Mouse (Mus musculus): ENCODE measurements around the gene Cdc26. TPM values are rescaled to one million over a fixed set of nuclear protein-coding genes. Genes with fewer than 3 reads are reported as not detected.

Cdc26 gene
- total RNA-seq (2021): 10 to 100 TPM; 53.5 to 59.4 TPM
- long read RNA-seq, experiment 1, transcript Cdc26-202 (3 exons, 654 nt): minor isoform, 12 of 62 reads
- long read RNA-seq, experiment 1, transcript Cdc26-201 (4 exons, 819 nt): major isoform, 46 of 62 reads
- long read RNA-seq, experiment 1, partial matches to known transcripts: 1 of 62 reads
- long read RNA-seq, experiment 1, other reads (novel, unspliced or antisense): 3 of 62 reads
- long read RNA-seq, experiment 2, transcript Cdc26-202 (3 exons, 654 nt): minor isoform, 9 of 47 reads
- long read RNA-seq, experiment 2, transcript Cdc26-201 (4 exons, 819 nt): major isoform, 35 of 47 reads
- long read RNA-seq, experiment 2, partial matches to known transcripts: 1 of 47 reads
- long read RNA-seq, experiment 2, other reads (novel, unspliced or antisense): 2 of 47 reads

DNA sequence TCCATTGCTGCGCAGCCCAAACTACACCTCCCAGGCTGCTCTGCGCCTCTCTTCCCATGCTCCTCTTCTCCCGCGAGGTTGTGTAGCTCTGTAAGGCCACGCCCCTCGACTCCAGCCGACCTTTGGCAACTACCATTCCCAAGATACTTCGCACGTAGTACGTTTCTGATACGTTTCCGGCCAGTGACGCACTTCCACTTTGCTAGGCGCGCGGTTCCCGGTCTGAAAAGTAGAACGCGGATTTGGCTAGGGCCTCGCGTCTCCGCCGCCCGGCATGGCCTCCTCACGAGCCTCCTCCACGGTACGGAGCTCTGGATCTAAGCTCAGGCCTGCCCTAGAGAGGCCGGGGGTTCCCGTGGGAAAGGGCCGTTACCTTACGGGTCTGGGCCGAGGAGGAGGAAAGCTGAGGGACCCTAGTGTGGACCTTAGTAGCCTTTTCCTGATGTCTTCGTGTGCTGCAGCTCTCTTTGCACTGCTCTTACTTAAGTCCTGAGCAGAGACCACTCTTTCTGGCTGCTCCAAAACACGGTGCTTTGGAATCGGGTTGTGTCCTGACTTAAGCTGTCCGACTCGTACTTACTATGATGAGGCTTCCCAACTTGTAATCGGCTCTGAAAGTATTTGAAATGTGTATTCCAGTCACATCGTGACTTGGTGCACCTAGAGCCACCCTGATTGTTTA lies at the start of gene Cdc26, which contains the start of gene Prpf4:
Gene Cdc26 (minus strand): TSS at position 42 of the 682 bp plus-strand sequence.
Gene Prpf4 (plus strand): TSS at position 197 of the 682 bp plus-strand sequence.
- peak; percentile 93 for DNase-seq

- DNase-seq: peak; percentile 51
Measured at GRCm38 (mm10) chr4:62454995-62455394, 46.6 kb upstream of the Cdc26 start.

GRCm38 (mm10) chr4:62440986-62441385 lies 32.5 kb upstream of the Cdc26 start:
- DNase-seq: no peak

DNA sequence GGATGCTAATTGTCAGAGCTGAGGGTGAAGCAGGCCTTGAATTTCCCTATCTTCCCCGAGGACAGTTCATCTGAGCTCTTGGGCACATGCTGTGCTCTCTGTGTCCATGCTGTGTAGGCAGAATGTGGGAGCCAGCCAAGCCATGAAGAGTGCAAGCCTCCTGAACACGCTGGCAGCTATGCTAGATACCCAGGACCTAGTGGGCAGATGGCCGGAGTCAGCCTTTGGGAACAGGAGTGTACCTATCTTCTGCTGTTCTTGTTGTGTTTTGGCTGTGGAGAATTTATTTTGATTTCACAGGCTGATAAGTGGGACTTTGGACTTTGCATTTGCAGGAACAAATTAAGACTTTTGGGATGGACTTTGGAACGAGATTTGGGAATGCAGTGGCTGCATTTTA lies 32.1 kb upstream of the Cdc26 start:
- no peak for DNase-seq

GRCm38 (mm10) chr4:62439793-62440192 lies 31.4 kb upstream of the Cdc26 start:
- no peak for DNase-seq

GRCm38 (mm10) chr4:62437871-62438270 lies 29.4 kb upstream of the Cdc26 start:
- DNase-seq: no peak

DNA sequence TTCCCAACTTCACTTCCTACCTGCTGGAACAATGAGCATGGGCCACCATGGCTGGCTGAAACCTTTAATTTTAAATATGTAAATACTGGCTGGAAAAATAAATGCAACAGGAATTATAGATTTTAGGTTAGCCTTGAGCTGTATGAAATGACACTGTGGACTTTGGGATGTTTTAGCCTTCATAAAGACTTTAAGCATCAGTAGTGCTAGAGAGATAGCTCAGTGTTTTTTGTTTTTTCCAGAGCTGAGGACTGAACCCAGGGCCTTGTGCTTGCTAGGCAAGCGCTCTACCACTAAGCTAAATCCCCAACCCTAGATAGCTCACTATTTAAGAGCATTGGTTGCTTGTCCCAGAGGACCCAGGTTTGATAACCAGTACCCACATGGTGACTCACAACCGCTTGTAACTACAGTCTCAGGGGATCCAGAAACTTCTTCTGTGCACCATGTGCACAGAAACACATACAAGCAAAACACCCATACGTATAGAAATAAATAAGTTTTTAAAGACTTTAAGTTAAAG lies 28.9 kb upstream of the Cdc26 start:
- DNase-seq: no peak

- no peak for DNase-seq
Measured at GRCm38 (mm10) chr4:62435081-62435480, 26.6 kb upstream of the Cdc26 start, which contains the start of gene Rnf183. Gene Rnf183 (minus strand): TSS chr4:62435252.

- no peak for DNase-seq
Measured at GRCm38 (mm10) chr4:62433939-62434870, 25.8 kb upstream of the Cdc26 start.

GRCm38 (mm10) chr4:62431522-62431921 lies 23.1 kb upstream of the Cdc26 start:
- no peak for DNase-seq

DNA sequence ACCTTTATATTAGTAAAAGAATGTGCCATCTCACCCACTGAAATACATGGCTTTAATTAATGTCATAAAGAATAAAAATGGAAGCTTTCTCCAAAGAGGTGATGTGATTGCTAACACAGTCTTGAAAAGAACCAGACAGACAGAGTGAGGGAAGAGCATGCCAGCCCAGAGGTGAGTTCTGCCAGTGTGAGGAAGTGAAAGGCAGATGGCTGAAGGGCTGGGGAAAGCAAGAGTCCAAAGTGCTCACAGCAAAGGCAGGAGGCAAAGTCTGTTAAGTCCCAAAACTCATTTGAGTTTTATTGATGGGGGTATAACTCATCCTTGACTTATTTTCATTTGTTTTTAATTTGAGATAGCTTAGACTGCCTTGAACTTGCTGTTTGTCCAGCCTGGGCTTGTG lies 22.2 kb upstream of the Cdc26 start:
- DNase-seq: no peak

GRCm38 (mm10) chr4:62429616-62430015 lies 21.2 kb upstream of the Cdc26 start:
- no peak for DNase-seq

DNA sequence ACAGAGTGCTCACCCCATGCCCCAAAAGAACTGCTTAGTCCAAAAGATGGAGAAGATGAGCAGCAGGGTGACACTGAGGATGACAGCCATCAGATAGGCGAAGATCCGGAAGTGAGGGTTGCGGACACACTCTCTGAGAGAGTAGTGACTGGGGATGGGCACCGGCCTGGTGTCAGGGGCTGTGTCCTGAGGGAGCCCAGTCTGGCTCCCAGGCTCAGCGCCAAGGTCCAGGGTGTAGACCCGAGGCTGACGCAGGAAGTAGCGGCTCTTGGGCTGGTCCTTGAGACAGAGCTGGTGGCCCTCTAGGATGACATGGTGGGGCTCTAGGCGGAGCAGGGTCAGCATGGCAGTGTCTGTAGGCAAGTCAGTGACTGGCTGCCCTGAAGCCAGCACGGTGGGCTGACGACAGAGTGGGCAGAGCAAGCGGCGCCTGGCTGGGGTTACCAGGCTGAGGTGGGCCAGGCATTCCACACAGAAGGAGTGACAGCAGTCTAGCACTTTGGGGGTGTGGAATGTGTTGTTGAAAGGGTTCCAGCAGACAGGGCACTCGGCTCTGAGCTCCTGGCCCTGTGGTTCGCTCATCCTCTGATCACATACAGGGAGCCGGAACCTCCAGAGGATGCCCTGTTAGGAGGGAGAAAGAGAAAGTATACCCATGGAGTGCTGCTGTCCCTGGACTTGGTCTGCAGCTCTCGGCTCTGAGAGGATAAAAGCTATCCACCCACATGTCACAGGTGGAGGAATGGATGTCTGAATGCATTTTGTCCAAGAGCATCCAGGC lies 19.7 kb upstream of the Cdc26 start:
- peak; percentile 26 for DNase-seq

DNA sequence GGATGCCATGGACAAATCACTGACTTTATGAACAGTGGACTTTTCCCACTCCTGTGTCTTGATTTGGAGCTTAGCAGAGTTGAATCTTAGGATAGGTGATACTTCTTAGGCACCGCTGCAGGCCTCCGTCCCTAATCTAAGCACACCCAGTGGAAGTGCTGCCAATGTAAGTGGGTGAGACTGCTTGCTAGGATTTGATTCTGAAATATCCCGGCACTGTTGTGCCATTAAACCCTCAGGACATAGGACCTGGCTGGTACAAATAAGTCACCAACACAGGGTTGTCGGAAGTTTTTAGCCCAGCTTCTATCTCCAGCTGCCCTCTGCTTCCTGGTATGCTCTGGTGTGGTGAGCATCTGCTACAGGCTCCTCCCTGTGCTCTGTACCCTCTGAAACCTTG lies 17.4 kb upstream of the Cdc26 start:
- no peak for DNase-seq

- no peak for DNase-seq
Measured at GRCm38 (mm10) chr4:62419091-62419490, 10.6 kb upstream of the Cdc26 start.

DNA sequence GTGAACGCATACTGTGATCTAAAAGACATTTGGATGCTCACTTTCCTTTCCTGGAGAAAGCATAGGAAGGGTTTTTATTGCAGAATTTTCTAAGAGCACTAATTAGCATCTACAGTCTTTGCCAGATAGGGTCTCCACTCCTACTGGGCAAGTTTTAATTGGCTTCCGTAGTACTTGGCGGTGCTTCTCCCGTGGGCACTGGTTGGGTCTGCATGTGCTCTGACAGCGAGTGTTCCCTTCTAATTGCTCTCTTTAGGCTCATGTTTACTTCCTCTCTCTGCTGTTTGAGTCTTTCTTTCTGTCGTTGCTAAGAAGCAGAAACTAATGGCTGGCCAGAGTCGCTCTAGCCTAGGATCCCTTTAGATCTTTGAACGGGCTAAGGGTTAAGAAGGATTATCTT lies 10.0 kb upstream of the Cdc26 start:
- no peak for DNase-seq

- no peak for DNase-seq
Measured at GRCm38 (mm10) chr4:62411606-62412005, 3.2 kb upstream of the Cdc26 start.

DNA sequence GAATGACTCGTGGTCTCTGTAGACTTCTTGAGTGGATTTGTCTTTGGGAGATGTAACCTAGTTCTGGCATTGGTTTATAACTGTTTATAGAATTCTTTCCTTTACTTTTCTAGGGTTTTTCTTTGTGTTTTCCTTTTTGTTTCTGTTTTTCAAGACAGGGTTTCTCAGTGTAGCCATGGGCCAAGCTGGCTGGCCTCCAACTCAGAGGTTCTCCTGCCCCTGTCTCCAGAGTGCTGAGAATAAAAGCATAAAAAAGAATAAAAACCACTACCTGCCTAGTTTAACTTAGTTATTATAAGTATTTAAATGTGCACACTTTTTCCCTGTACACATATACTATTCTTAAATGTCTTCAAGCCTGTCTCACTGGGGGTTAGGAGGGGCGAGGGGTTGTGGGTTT lies 1.9 kb upstream of the Cdc26 start:
- no peak for DNase-seq

- no peak for DNase-seq
Measured at GRCm38 (mm10) chr4:62409615-62410014, 1.2 kb upstream of the Cdc26 start.

- peak; percentile 45 for DNase-seq
Measured at GRCm38 (mm10) chr4:62407730-62408582, 486 bp downstream of the Cdc26 start.

All from gastrocnemius, postnatal 10 days (tissue).